Mouse (Mus musculus): Measurements from ENCODE around the gene Lce1a1. TPM values are rescaled to one million over a fixed set of nuclear protein-coding genes. Genes with fewer than 3 reads are reported as not detected.

Lce1a1 gene
- total and polyA plus RNA-seq, 2 experiments from 2014 or later, result not detected

DNA sequence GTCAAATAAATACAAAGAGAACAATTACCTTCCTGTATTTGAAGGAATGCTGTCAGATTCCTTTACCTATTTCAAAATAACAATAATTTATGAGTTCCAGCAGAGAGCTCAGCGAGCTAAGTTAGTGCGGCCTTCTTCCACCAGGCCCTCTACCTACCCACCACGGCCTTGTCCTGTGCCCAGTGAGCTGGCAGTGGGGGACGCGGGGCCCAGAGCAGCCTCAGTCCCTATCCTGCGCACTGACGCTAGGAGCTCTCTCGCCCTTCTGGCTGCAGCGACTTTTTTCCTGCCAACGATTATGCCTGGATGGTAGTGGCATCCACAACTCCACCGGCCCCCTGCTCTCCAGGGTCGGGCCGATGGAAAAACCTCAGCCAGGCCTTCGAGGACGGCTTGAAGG, 8.3 kb downstream of the Lce1a1 start:
- Histone ChIP-seq H3K27me3 (ENCODE audit: insufficient read depth, low read length) (no peaks in the 10 kb centered on the region), H3K4me3 (ENCODE audit: low read depth, low read length) (no peak overlapping the region), H3K9ac (no peak overlapping the region), H3K9me3 (ENCODE audit: low read length) (no peaks in the 10 kb centered on the region), H3K4me1 (ENCODE audit: insufficient read depth) (no peaks in the 10 kb centered on the region), H3K27ac (ENCODE audit: low read depth, low read length) (no peak overlapping the region), H3K36me3 (ENCODE audit: insufficient read depth) (no peaks in the 10 kb centered on the region), H3K4me2 (ENCODE audit: low read depth) (no peak overlapping the region)
- ATAC-seq (no peak), DNase-seq (no peak)
- TF ChIP-seq CTCF (IDR thresholded peaks at IDR 0.05; ENCODE audit: low read depth), result no peak
- 93% methylated on average over 15 of the region's 15 CpGs for WGBS

DNA sequence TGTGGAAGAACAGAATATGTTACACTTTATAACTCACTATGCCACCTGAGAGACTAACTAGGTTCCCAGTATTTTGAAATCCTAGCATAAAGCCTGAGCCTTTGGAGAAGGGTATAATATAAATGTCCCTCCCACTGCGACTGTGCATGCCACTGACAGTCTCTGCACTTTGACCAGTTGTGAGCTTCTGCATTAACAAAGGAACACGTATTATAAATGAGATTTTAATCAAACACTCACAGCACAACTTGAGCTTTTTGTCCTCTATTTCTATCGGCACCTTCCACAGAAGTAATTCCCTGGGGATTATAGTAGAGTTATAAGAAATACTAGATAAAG, 9.5 kb downstream of the Lce1a1 start:
- Histone ChIP-seq H3K4me3 (ENCODE audit: low read depth, low read length) (no peak overlapping the region), H3K27me3 (ENCODE audit: insufficient read depth, low read length) (no peaks in the 10 kb centered on the region), H3K9me3 (ENCODE audit: low read length) (no peaks in the 10 kb centered on the region), H3K27ac (ENCODE audit: low read depth, low read length) (no peak overlapping the region), H3K4me1 (ENCODE audit: insufficient read depth) (no peaks in the 10 kb centered on the region), H3K36me3 (ENCODE audit: insufficient read depth) (no peaks in the 10 kb centered on the region), H3K4me2 (ENCODE audit: low read depth) (no peak overlapping the region), H3K9ac (no peak overlapping the region)
- DNase-seq, result no peak
- TF ChIP-seq CTCF (IDR thresholded peaks at IDR 0.05; ENCODE audit: low read depth), result no peak
- 42% methylated on average over 3 of the region's 3 CpGs for WGBS
- no peak for ATAC-seq

DNA sequence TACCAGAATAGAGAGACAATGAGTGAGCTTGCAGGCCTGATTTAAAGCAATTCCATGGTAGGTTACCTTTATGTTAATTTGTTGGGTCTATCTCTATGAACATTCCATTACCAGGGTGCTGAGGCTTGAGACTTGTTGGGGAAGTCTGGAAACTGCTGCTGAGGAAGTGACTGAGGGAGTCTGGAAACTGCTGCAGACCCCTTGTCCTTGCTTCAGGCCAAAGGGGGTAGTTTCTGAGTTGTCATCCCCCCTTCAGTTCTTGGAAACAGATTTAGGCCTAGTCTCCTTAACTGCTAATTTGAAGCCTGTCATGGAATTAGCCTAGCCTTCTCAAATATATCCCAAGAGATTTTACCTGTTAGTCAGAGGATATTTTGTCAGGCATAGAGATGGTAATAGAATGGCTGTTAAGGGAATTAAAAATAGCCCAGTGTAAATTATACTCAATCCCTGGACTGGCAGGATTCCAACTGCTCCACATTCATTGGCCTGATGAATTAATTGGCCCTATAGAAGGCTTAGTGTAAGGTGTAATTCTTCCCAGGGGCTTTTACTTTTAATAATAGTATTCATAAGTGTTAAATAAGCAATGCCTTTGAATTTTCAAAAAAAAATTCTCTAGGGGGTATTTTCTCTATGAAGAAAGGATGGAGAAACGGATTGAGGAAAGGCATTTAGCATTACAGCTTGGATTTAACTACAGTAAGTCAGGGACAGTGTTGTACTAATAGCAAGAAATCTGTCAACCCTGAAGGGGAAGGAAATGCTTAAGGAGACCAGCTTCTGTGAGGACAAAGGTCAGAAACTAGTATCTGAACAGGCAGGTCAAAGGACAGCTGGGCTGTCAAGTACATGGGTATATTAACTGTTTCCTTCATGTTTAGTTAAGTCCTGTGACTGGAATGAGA, 10.1 kb downstream of the Lce1a1 start:
- H3K9ac ChIP-seq, result no peak overlapping the region
- H3K4me1 ChIP-seq (ENCODE audit: insufficient read depth), result no peaks in the 10 kb centered on the region
- no peak overlapping the region for H3K27ac ChIP-seq (ENCODE audit: low read depth, low read length)
- ATAC-seq (no peak), DNase-seq (no peak)
- H3K36me3 ChIP-seq (ENCODE audit: insufficient read depth), result no peaks in the 10 kb centered on the region
- no peaks in the 10 kb centered on the region for H3K9me3 ChIP-seq (ENCODE audit: low read length)
- H3K27me3 ChIP-seq (ENCODE audit: insufficient read depth, low read length), result no peaks in the 10 kb centered on the region
- 4% methylated on average over 1 of the region's 1 CpGs for WGBS
- TF ChIP-seq CTCF (IDR thresholded peaks at IDR 0.05; ENCODE audit: low read depth), result no peak
- no peak overlapping the region for H3K4me2 ChIP-seq (ENCODE audit: low read depth)
- H3K4me3 ChIP-seq (ENCODE audit: low read depth, low read length), result no peak overlapping the region

DNA sequence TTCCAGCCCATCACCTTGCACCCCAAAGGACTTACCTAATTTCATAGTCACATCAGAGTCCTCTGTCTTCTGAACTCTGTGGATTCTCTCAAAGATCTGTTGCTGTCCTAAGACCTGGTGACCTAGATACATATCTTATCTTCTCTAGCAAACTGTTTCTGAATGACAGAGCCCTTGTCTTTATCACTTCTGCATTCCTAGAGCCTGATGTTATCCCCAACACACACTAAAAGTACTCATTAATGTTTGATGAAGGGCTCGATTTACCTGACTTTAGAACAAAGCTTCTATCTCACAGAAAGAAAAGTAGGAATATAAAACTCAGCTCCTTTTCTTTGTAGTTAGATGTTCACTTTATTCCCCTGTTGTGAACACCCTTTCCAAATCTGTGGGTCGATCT, 26.5 kb downstream of the Lce1a1 start, which contains the start of gene Lce6a:
Gene Lce6a, minus strand, starts transcription at position 101 of the 400 bp plus-strand sequence.
- no peak for ATAC-seq
- no peak within 1 kb of the TSS for H3K27ac ChIP-seq (ENCODE audit: low read depth, low read length)

DNA sequence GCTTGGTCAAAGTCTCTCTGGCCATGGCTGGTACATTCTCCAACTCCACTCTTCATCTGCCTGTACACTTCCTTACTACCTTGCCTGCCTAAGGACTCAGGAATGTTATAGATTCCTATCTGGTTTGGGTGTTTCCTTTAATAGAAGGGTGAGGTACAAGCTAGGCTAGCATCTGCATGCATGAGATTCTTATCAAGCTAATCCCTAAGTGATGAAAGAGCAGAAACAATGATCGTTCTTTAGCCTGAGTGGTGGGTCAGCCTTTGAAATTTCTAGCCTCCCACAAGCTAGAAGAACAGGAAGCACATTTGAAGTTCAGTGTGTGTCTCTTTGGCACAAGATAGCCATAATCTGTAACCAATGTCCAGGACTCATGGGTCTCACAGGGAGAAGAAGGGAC, 38.3 kb downstream of the Lce1a1 start:
- DNase-seq (no peak), ATAC-seq (no peak)
- Histone ChIP-seq H3K36me3 (ENCODE audit: insufficient read depth) (no peaks in the 10 kb centered on the region), H3K4me3 (ENCODE audit: low read depth, low read length) (no peak overlapping the region), H3K9ac (no peak overlapping the region), H3K4me2 (ENCODE audit: low read depth) (no peak overlapping the region), H3K27ac (ENCODE audit: low read depth, low read length) (no peak overlapping the region), H3K27me3 (ENCODE audit: insufficient read depth, low read length) (no peaks in the 10 kb centered on the region), H3K9me3 (ENCODE audit: low read length) (no peaks in the 10 kb centered on the region), H3K4me1 (ENCODE audit: insufficient read depth) (no peaks in the 10 kb centered on the region)
- TF ChIP-seq CTCF (IDR thresholded peaks at IDR 0.05; ENCODE audit: low read depth), result no peak
- 72% methylated on average over 1 of the region's 1 CpGs for WGBS

More for the DNA sequence above, 26.5 kb downstream of the Lce1a1 start, which contains the start of gene Lce6a:
- no peaks in the 10 kb centered on the region for H3K36me3 ChIP-seq (ENCODE audit: insufficient read depth)
- no peaks in the 10 kb centered on the region for H3K9me3 ChIP-seq (ENCODE audit: low read length)
- no peak within 1 kb of the TSS for H3K4me3 ChIP-seq (ENCODE audit: low read depth, low read length)
- DNase-seq, result no peak
- 79% methylated on average over 2 of the region's 2 CpGs for WGBS
- no peak within 1 kb of the TSS for H3K9ac ChIP-seq
- no peaks in the 10 kb centered on the region for H3K27me3 ChIP-seq (ENCODE audit: insufficient read depth, low read length)
- H3K4me2 ChIP-seq (ENCODE audit: low read depth), result no peak within 1 kb of the TSS
- H3K4me1 ChIP-seq (ENCODE audit: insufficient read depth), result no peaks in the 10 kb centered on the region
- TF ChIP-seq CTCF (IDR thresholded peaks at IDR 0.05; ENCODE audit: low read depth), result no peak

DNA sequence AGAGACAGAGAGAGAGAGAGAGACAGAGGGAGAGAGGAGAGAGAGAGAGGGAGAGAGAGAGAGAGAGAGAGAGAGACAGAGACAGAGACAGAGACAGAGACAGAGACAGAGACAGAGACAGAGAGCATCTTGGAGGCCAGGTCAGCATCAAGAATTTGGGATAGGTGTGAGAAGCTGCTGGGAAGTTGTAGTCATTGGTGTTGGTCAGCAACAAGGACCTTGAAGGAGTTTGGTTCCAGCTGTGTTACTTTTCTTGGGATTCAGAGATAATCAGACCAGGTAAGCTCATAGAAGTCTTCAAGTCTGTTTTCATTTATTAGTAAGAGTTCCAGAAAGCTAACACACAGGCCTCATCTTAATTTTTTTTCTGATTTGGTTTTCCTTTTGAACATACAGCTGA, 40.7 kb downstream of the Lce1a1 start, which contains the start of gene 2210017I01Rik:
Gene 2210017I01Rik, minus strand, starts transcription at position 101 of the 400 bp plus-strand sequence.
- Histone ChIP-seq H3K9ac (no peak within 1 kb of the TSS), H3K36me3 (ENCODE audit: insufficient read depth) (no peaks in the 10 kb centered on the region), H3K4me3 (ENCODE audit: low read depth, low read length) (no peak within 1 kb of the TSS), H3K9me3 (ENCODE audit: low read length) (no peaks in the 10 kb centered on the region), H3K27me3 (ENCODE audit: insufficient read depth, low read length) (no peaks in the 10 kb centered on the region), H3K4me2 (ENCODE audit: low read depth) (no peak within 1 kb of the TSS), H3K4me1 (ENCODE audit: insufficient read depth) (no peaks in the 10 kb centered on the region), H3K27ac (ENCODE audit: low read depth, low read length) (no peak within 1 kb of the TSS)
- TF ChIP-seq CTCF (IDR thresholded peaks at IDR 0.05; ENCODE audit: low read depth), result no peak
- ATAC-seq, result no peak
- DNase-seq, result no peak

DNA sequence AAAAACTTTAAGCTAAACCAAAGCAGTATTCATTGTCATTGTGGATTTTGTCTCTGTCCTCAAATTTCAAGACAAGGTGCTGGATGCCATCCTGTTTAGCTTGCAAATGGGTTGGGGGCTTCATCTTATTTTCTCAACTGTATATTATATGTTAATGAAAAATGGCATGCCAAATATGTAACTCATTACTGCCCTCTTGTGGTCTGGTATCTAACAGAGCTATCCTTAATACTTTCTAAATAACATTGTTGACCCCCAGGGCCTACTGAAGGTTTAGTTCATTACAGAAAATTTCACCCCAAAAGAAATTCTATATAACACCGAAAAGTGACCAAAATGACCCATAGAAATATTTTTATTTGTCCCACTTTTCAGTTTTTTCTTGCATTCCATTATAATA, 45.9 kb downstream of the Lce1a1 start:
- H3K27ac ChIP-seq (ENCODE audit: low read depth, low read length), result no peak overlapping the region
- WGBS, result 48% methylated on average over 1 of the region's 1 CpGs
- H3K4me1 ChIP-seq (ENCODE audit: insufficient read depth), result no peaks in the 10 kb centered on the region
- ATAC-seq (no peak), DNase-seq (no peak)
- no peaks in the 10 kb centered on the region for H3K27me3 ChIP-seq (ENCODE audit: insufficient read depth, low read length)
- peak; percentile 31 for TF ChIP-seq CTCF (IDR thresholded peaks at IDR 0.05; ENCODE audit: low read depth)
- no peak overlapping the region for H3K4me2 ChIP-seq (ENCODE audit: low read depth)
- no peaks in the 10 kb centered on the region for H3K36me3 ChIP-seq (ENCODE audit: insufficient read depth)
- H3K4me3 ChIP-seq (ENCODE audit: low read depth, low read length), result no peak overlapping the region
- no peaks in the 10 kb centered on the region for H3K9me3 ChIP-seq (ENCODE audit: low read length)
- H3K9ac ChIP-seq, result no peak overlapping the region

All from forebrain, postnatal 0 days (tissue).